Mouse (Mus musculus) stomach, embryonic 14.5 days (tissue): ENCODE results near the gene Akap10. TPM values are rescaled to one million over a fixed set of nuclear protein-coding genes. Genes with fewer than 3 reads are reported as not detected.

Experiments used
- ATAC-seq: fragments of 200-750 bp; cut with Nextera tagmentation; 2 replicates; pipeline ENCODE4 v1.8.0; 2017; ENCODE audit warnings: low read depth, moderate TSS enrichment; ENCODE audit not compliant: insufficient number of reproducible peaks, insufficient read depth, low FRiP score
- H3K27ac ChIP-seq: fragments of 300-500 bp; sonication (generic); 2 replicates; pipeline ENCODE4 v1.5.1; 2014; ENCODE audit warnings: mild to moderate bottlenecking, low read length, moderate library complexity, mixed read lengths
- H3K27me3 ChIP-seq: fragments of 300-500 bp; sonication (generic); 2 replicates; pipeline ENCODE4 v1.6.1; 2014; ENCODE audit warnings: low read length, control low read depth, mixed read lengths; ENCODE audit not compliant: control insufficient read depth, insufficient read depth
- H3K36me3 ChIP-seq: fragments of 300-500 bp; sonication (generic); 2 replicates; pipeline ENCODE4 v1.6.1; 2014; ENCODE audit warnings: mild to moderate bottlenecking, control low read depth, low read length, moderate library complexity, mixed read lengths; ENCODE audit not compliant: control insufficient read depth, insufficient read depth
- H3K4me1 ChIP-seq: fragments of 300-500 bp; sonication (generic); 2 replicates; pipeline ENCODE4 v1.6.1; 2014; ENCODE audit warnings: low read length, control low read depth, mixed read lengths; ENCODE audit not compliant: control insufficient read depth, insufficient read depth
- H3K4me2 ChIP-seq: fragments of 300-500 bp; sonication (generic); replicated peaks from 2 replicates; pipeline ENCODE4 v1.6.1; 2014; ENCODE audit warnings: low read depth, low read length, control low read depth
- H3K4me3 ChIP-seq: fragments of 300-500 bp; sonication (generic); 2 replicates; pipeline ENCODE4 v1.5.1; 2014; ENCODE audit warnings: low read depth, low read length, control low read depth
- H3K9ac ChIP-seq: fragments of 300-500 bp; sonication (generic); replicated peaks from 2 replicates; pipeline ENCODE4 v1.6.1; 2014; ENCODE audit warnings: low read depth, mild to moderate bottlenecking, control low read depth, low read length, moderate library complexity, mixed read lengths
- H3K9me3 ChIP-seq: fragments of 300-500 bp; sonication (generic); 2 replicates; pipeline ENCODE4 v1.6.1; 2016; ENCODE audit warnings: low read depth, low read length, control low read depth; ENCODE audit not compliant: control insufficient read depth
- WGBS: fragments of 180-500 bp; shearing (Covaris S2); extraction: QIAGEN DNeasy Blood & Tissue Kit; methylation state at CpG from one replicate; pipeline ENCODE4 v1.1.7; 2014; 5-methylcytosine and 5-hydroxymethylcytosine counted together
- polyA plus RNA-seq: library from polyadenylated mRNA; unstranded; fragments of >200 nt; fragmentation: Nextera tagmentation; extraction: Ambion mirVana; gene quantifications from 2 replicates; pipeline ENCODE4 v1.2.1, GENCODE M21; 2014

Akap10 gene
- polyA plus RNA-seq = 19.1 and 22.1 TPM in 2 replicates

DNA sequence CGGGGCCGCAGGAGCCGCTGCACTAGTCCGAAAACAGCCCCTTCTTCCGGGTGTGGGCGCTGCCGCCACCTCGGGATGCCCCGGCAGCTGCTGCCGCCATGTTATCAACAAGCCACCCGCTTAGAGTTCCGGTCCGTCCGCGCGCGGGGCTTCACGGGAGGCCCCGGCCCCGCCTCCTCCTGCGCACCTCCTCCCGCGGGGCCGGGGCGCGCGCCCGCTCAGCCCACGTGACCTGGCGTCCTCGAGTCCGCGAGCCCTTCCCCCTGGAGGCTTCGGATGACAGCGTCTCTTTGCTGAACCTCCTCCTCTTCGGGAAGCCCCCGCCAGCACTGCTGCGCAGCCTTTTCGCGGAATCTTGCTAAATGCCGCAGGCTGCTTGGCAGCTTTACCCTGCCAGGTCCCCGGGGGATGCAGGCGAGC lies at the start of gene Akap10:
Akap10 (minus strand) TSS at position 155 of the 420 bp plus-strand sequence.
- H3K4me3 ChIP-seq = peak within 1 kb of the TSS; percentile 83
- peaks cover 4% of the 10 kb centered on the region; the same call in 1 of the 2 replicates for H3K4me1 ChIP-seq
- ATAC-seq = peak; percentile 95
- H3K9ac ChIP-seq = peak within 1 kb of the TSS; percentile 83
- no peaks in the 10 kb centered on the region for H3K27me3 ChIP-seq
- no peaks in the 10 kb centered on the region for H3K9me3 ChIP-seq
- WGBS = 0% methylated on average over 35 of the region's 43 CpGs
- H3K36me3 ChIP-seq = no peaks in the 10 kb centered on the region
- H3K27ac ChIP-seq = peak within 1 kb of the TSS; percentile 88
- peak within 1 kb of the TSS; percentile 54 for H3K4me2 ChIP-seq

DNA sequence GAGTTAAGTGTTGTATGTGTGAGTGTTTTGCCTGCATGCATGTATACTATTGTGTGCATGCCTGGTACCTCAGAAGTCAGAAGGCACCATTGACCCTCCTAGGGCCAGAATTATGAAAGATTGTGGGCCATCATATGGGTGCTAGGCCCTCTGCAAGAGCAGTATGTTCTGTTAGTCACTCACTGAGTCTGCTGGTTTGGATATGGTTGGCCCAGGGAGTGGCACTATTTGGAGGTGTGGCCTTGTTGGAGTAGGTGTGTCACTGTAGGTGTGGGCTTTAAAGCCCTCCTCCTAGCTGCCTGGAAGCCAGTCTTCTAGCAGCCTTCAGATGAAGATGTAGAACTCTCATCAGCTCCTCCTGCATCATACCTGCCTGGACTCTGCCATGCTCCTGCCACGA lies 45.7 kb upstream of the Akap10 start:
- Histone ChIP-seq H3K4me1 (no peaks in the 10 kb centered on the region), H3K9me3 (no peaks in the 10 kb centered on the region), H3K9ac (no peak overlapping the region), H3K4me2 (no peak overlapping the region), H3K27me3 (no peaks in the 10 kb centered on the region), H3K27ac (no peak overlapping the region), H3K36me3 (no peaks in the 10 kb centered on the region), H3K4me3 (no peak overlapping the region)
- ATAC-seq = no peak
- WGBS = 77% methylated on average over 1 of the region's 1 CpGs

DNA sequence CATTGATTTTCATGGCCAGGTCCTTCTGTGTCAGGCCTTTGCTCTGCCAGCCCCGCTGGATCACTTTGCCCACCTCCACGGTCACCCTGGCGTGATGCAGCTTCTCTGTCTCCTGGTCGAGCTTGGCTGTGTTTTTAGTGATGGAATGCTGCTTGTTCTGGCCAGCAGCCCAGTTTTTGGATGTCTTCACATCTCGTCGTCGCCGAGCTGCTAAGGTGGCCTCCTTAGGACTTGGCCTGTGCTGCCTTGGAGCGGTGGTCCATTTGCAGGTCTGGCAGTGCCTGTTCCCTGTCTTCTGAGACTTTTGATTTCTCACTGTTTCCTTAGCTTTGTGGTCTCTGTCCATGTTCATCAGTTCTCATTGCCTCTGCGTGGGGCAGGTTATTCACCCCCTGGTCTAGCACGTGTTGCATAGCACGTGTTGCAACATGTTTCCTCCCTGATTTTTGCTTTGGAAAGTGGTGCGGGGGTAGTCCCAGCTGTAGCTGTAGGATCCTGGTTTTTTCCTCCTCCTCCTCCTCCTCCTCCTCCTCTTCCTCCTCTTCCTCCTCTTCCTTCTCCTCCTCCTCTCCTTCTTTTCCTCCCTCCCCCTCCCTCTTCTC lies 44.2 kb upstream of the Akap10 start:
- no peak overlapping the region for H3K9ac ChIP-seq
- no peaks in the 10 kb centered on the region for H3K4me1 ChIP-seq
- H3K4me2 ChIP-seq = no peak overlapping the region
- H3K4me3 ChIP-seq = no peak overlapping the region
- H3K27me3 ChIP-seq = no peaks in the 10 kb centered on the region
- H3K27ac ChIP-seq = no peak overlapping the region
- 60% methylated on average over 13 of the region's 13 CpGs for WGBS
- ATAC-seq = no peak
- H3K36me3 ChIP-seq = no peaks in the 10 kb centered on the region
- H3K9me3 ChIP-seq = no peaks in the 10 kb centered on the region

DNA sequence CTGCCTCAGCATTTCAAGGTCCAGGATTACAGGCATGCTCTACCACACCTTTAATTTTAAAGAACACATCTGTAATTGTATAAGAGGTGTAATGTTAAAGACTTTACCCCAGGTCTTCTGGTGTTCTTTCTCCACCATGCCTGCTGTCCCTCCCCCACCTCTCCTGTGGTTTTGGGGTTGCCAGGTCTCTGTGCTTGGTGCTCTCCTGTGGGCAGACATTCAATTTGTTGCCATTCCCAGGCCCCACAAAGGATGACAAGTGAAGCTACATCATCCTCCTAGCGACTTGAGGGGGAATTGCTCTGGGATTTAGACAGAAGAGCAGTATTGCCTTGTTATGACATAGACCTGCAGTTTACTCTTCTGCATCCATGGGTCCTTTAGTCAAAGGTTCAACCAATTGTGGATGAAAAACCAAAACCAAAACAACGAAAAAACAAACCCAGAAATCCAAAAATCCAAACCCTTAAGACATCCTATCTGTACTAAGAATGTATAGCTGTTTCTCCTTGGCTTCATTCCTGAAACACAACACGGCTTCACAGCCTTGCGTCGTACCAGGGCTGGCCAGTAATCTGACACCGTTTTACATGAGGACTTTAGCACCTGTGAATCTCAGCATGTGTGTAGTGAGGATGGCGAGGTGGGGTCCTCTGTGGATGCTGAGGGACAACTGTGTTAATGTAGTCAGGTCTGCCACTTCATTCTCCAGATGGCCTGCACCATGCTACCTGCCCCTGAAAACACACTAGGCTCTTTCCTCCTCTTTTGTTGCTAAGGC lies 41.6 kb upstream of the Akap10 start:
- WGBS = 48% methylated on average over 7 of the region's 7 CpGs
- Histone ChIP-seq H3K4me1 (no peaks in the 10 kb centered on the region), H3K9me3 (no peaks in the 10 kb centered on the region), H3K27ac (no peak overlapping the region), H3K4me3 (no peak overlapping the region), H3K4me2 (no peak overlapping the region), H3K9ac (no peak overlapping the region), H3K27me3 (no peaks in the 10 kb centered on the region), H3K36me3 (no peaks in the 10 kb centered on the region)
- ATAC-seq = no peak

DNA sequence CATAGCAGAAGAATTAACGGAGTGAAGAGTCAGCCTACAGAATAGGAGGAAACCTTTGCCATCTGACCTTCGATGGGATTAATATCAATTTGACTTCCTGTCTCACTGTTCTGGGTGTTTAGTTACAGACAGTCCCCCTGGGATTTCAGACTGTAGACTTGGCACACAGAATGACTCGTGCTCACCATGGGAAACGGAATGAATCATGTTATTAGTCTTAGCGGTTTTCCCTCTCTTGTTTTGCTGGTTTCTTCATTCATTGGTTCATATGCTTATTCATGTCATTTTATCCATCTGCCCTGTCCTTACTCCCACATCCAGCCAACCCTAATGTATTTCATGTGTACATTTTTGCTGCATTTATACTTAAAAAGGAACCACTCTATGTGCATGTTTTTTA lies 40.8 kb upstream of the Akap10 start:
- Histone ChIP-seq H3K27me3 (no peaks in the 10 kb centered on the region), H3K4me3 (no peak overlapping the region), H3K36me3 (no peaks in the 10 kb centered on the region), H3K4me2 (no peak overlapping the region), H3K9ac (no peak overlapping the region), H3K9me3 (no peaks in the 10 kb centered on the region), H3K27ac (no peak overlapping the region), H3K4me1 (no peaks in the 10 kb centered on the region)
- WGBS = 52% methylated on average over 5 of the region's 5 CpGs
- no peak for ATAC-seq

DNA sequence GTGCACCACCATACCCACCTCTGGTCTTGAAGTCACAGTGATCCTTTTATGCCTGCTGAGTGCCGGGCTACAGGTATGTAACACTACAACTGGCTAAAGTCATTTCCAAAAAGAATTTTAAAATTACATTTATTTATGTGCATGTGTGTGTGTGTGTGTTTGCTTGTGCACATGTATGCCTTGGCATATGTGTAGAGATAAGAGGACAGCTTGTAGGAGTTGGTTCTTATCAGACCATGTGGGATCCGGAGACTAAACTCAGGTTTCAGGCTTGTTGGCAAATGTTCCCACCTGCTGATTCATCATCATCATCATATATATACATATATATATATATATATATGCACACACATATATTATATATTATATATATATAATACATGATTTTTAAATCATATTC lies 38.8 kb upstream of the Akap10 start:
- WGBS = 97% methylated on average over 2 of the region's 2 CpGs
- no peaks in the 10 kb centered on the region for H3K36me3 ChIP-seq
- H3K4me2 ChIP-seq = no peak overlapping the region
- no peak overlapping the region for H3K27ac ChIP-seq
- H3K4me1 ChIP-seq = no peaks in the 10 kb centered on the region
- no peak overlapping the region for H3K4me3 ChIP-seq
- no peaks in the 10 kb centered on the region for H3K27me3 ChIP-seq
- no peaks in the 10 kb centered on the region for H3K9me3 ChIP-seq
- no peak for ATAC-seq
- H3K9ac ChIP-seq = no peak overlapping the region

DNA sequence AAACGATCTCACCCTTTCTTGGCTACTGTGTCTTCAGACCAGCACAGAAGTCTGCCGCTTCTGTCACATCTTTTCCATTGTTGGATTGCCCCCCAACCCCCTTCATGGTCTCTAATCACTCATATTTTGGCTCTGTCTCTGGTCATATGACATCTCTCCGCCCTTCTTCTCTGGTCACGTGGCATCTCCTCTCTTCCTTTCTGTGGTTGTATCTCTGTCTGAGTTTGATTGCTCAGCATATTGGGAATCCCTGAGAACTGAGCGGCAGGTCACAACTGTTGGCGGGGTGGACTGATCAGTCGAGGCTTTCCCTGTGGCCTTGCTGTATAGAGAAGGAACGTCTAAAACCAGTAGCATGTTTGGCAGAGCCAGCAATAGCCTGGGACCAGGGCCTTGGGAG lies 37.0 kb upstream of the Akap10 start:
- H3K9me3 ChIP-seq = no peaks in the 10 kb centered on the region
- H3K4me3 ChIP-seq = no peak overlapping the region
- WGBS = 82% methylated on average over 8 of the region's 8 CpGs
- no peak overlapping the region for H3K4me2 ChIP-seq
- no peak overlapping the region for H3K27ac ChIP-seq
- no peak for ATAC-seq
- no peaks in the 10 kb centered on the region for H3K4me1 ChIP-seq
- H3K27me3 ChIP-seq = no peaks in the 10 kb centered on the region
- no peaks in the 10 kb centered on the region for H3K36me3 ChIP-seq
- no peak overlapping the region for H3K9ac ChIP-seq

DNA sequence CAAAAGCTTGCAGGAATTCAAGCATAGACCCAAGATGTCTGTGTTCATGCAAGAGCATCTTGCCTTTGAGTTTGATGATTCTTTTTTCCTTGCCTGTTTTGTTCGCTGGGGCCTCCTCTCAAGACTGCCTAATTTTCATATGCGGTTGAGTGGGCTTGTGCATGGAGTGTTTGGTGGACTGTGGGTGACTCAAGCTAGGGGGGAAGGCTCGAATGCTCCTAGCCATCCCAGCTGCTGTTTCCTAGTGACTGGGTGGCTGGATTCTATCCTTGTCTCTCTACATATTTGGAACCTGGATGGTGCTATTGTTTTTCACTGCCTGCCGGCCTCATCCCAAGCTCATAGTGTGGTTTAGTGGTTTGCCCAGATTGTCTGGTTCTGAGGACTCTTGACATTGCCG lies 34.6 kb upstream of the Akap10 start:
- Histone ChIP-seq H3K27me3 (no peaks in the 10 kb centered on the region), H3K9me3 (no peaks in the 10 kb centered on the region), H3K4me1 (no peaks in the 10 kb centered on the region), H3K27ac (no peak overlapping the region), H3K36me3 (no peaks in the 10 kb centered on the region), H3K4me2 (no peak overlapping the region), H3K4me3 (no peak overlapping the region), H3K9ac (no peak overlapping the region)
- no peak for ATAC-seq
- WGBS = 91% methylated on average over 5 of the region's 5 CpGs
